Mouse (Mus musculus): Measurements from ENCODE around the gene Trim17. TPM values are rescaled to one million over a fixed set of nuclear protein-coding genes. Genes with fewer than 3 reads are reported as not detected.

Trim17 gene
- polyA plus RNA-seq, 1 experiment: 0.22 TPM

DNA sequence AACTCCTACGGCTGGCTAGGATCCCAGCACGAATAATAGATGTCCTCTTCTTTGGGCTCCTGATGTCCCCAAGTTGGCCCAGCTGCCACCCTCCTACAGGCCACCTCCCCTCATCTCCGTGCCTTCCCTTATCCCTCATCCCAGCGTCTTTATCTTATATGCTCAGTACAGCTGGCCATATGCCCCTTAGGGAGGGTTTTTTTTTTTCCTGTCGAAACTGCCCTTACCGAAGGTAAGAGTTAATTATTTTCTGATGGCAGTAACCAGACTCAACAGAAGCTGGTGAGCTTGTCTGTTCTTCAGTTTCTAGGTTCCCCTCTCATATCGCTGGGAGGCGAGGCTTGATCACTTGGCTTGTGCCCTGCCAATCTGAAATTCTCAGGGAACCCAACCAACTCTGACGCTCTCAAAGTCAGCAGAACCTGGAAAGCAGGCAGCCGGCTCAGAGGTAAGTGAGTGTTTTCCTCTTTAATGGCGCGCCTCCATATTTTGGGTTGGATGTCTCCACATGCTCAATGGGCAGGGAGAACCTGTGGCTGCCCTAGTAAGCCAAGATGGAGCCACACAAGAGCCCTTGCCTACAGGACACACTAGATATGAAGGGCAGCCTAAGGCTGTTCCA, 36.6 kb upstream of the Trim17 start, which contains the start of gene Btnl10:
TSS of gene Btnl10 (plus strand) at position 164 of the 622 bp plus-strand sequence.
- no peak for TF ChIP-seq CTCF (IDR thresholded peaks at IDR 0.05; ENCODE audit: control insufficient read depth, insufficient read depth, insufficient read length)
- no peak for TF ChIP-seq FOSL1 (IDR thresholded peaks at IDR 0.05; ENCODE audit: insufficient read depth, low read length, poor library complexity, severe bottlenecking)
- TF ChIP-seq CEBPB (IDR thresholded peaks at IDR 0.05; ENCODE audit: low read depth): no peak
- TF ChIP-seq MYOG (IDR thresholded peaks at IDR 0.05; ENCODE audit: control insufficient read depth, extremely low read depth, insufficient read length): no peak
- TF ChIP-seq MYOD1 (IDR thresholded peaks at IDR 0.05; ENCODE audit: control insufficient read depth, insufficient read length, low read depth): no peak
- no peak for TF ChIP-seq MAX (IDR thresholded peaks at IDR 0.05)
- no peak for TF ChIP-seq USF1 (IDR thresholded peaks at IDR 0.05; ENCODE audit: low read depth)
- Histone ChIP-seq H3ac (ENCODE audit: control insufficient read depth, insufficient read length, low read depth) (no peak within 1 kb of the TSS), H3K4me3 (ENCODE audit: insufficient read depth, poor library complexity, severe bottlenecking) (no peak within 1 kb of the TSS), H3K27me3 (ENCODE audit: control insufficient read depth, insufficient read depth, insufficient read length) (peaks cover 23% of the 10 kb centered on the region), H3K79me3 (ENCODE audit: low read depth) (no peaks in the 10 kb centered on the region), H3K79me2 (ENCODE audit: control insufficient read depth, insufficient read depth) (no peaks in the 10 kb centered on the region), H3K36me3 (ENCODE audit: control insufficient read depth, insufficient read depth) (no peaks in the 10 kb centered on the region)

DNA sequence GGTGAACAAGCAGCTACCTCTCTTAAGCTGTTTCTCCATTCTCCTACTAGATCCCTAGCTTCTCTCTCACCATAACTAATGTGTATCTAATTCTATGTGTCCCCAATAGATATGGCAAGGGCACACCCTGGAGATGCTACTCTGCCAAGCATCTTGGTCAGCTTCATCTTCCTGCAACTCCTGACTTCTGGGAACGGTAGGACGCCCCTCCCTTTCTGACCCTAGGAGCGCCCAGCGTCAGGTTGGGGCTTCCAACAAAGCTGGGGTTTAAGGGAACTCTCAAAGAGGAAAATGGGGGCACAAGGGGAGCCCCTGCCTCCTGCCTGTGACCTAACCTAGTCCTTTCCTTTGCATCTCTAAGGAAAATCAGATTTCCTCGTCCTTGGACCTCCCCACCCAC, 35.7 kb upstream of the Trim17 start:
- Histone ChIP-seq H3K79me3 (ENCODE audit: low read depth) (no peaks in the 10 kb centered on the region), H3ac (ENCODE audit: control insufficient read depth, insufficient read length, low read depth) (no peak overlapping the region), H3K27me3 (ENCODE audit: control insufficient read depth, insufficient read depth, insufficient read length) (peaks cover 32% of the 10 kb centered on the region), H3K4me3 (ENCODE audit: insufficient read depth, poor library complexity, severe bottlenecking) (no peak overlapping the region), H3K79me2 (ENCODE audit: control insufficient read depth, insufficient read depth) (no peaks in the 10 kb centered on the region), H3K36me3 (ENCODE audit: control insufficient read depth, insufficient read depth) (no peaks in the 10 kb centered on the region)
- no peak for TF ChIP-seq MYOD1 (IDR thresholded peaks at IDR 0.05; ENCODE audit: control insufficient read depth, insufficient read length, low read depth)
- no peak for TF ChIP-seq MAX (IDR thresholded peaks at IDR 0.05)
- no peak for TF ChIP-seq MYOG (IDR thresholded peaks at IDR 0.05; ENCODE audit: control insufficient read depth, extremely low read depth, insufficient read length)

DNA sequence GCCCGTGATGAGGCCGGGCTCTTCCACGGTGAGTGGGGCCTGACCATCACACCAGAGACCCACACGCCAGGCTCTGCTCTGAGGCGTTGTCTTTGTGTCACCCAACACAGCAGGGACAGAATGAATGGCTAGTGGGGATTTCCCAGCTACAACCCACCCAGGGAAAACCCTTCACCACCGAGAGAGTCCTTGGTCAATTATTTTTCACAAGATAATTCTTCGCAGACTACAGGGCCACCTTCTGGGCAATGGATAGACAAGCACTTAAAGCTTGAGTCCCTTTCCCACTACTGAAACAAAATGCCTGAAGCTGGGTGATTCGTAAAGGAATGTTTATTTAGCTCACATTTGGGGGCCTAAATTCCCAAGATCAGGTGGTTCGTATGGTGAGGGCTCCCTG, 32.1 kb upstream of the Trim17 start:
- no peak overlapping the region for H3ac ChIP-seq (ENCODE audit: control insufficient read depth, insufficient read length, low read depth)
- no peaks in the 10 kb centered on the region for H3K79me2 ChIP-seq (ENCODE audit: control insufficient read depth, insufficient read depth)
- H3K36me3 ChIP-seq (ENCODE audit: control insufficient read depth, insufficient read depth): no peaks in the 10 kb centered on the region
- no peak for TF ChIP-seq MAX (IDR thresholded peaks at IDR 0.05)
- no peak for TF ChIP-seq FOSL1 (IDR thresholded peaks at IDR 0.05; ENCODE audit: insufficient read depth, low read length, poor library complexity, severe bottlenecking)
- no peak for TF ChIP-seq CEBPB (IDR thresholded peaks at IDR 0.05; ENCODE audit: low read depth)
- TF ChIP-seq USF1 (IDR thresholded peaks at IDR 0.05; ENCODE audit: low read depth): no peak
- no peak for TF ChIP-seq MYOG (IDR thresholded peaks at IDR 0.05; ENCODE audit: control insufficient read depth, extremely low read depth, insufficient read length)
- no peak for TF ChIP-seq CTCF (IDR thresholded peaks at IDR 0.05; ENCODE audit: control insufficient read depth, insufficient read depth, insufficient read length)
- no peak for TF ChIP-seq MYOD1 (IDR thresholded peaks at IDR 0.05; ENCODE audit: control insufficient read depth, insufficient read length, low read depth)
- H3K79me3 ChIP-seq (ENCODE audit: low read depth): no peaks in the 10 kb centered on the region
- H3K27me3 ChIP-seq (ENCODE audit: control insufficient read depth, insufficient read depth, insufficient read length): peaks cover 32% of the 10 kb centered on the region
- no peak overlapping the region for H3K4me3 ChIP-seq (ENCODE audit: insufficient read depth, poor library complexity, severe bottlenecking)

DNA sequence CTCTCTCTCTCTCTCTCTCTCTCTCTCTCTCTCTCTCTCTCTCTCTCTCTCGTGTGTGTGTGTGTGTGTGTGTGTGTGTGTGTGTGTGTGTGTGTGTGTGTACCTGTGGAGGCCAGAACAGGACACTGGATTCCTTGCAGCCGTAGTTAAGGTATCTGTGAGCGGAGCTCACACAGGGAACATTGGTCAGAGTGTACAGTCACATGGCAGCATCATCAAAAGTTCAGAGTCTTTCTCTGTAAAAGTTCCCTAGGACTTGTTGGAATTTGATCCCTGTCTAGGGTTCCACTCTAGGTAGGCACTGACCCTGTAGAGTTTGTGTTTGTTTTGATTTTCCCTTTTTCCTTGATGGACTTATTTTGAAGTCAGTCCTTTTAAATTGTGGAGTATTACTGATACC, 27.8 kb upstream of the Trim17 start:
- Histone ChIP-seq H3K4me3 (ENCODE audit: insufficient read depth, poor library complexity, severe bottlenecking) (no peak overlapping the region), H3K79me2 (ENCODE audit: control insufficient read depth, insufficient read depth) (no peaks in the 10 kb centered on the region), H3K27me3 (ENCODE audit: control insufficient read depth, insufficient read depth, insufficient read length) (peaks cover 9% of the 10 kb centered on the region), H3K79me3 (ENCODE audit: low read depth) (no peaks in the 10 kb centered on the region), H3ac (ENCODE audit: control insufficient read depth, insufficient read length, low read depth) (no peak overlapping the region), H3K36me3 (ENCODE audit: control insufficient read depth, insufficient read depth) (peaks cover 3% of the 10 kb centered on the region)
- TF ChIP-seq MYOD1 (IDR thresholded peaks at IDR 0.05; ENCODE audit: control insufficient read depth, insufficient read length, low read depth) (no peak), FOSL1 (IDR thresholded peaks at IDR 0.05; ENCODE audit: insufficient read depth, low read length, poor library complexity, severe bottlenecking) (no peak), MAX (IDR thresholded peaks at IDR 0.05) (no peak), MYOG (IDR thresholded peaks at IDR 0.05; ENCODE audit: control insufficient read depth, extremely low read depth, insufficient read length) (no peak), USF1 (IDR thresholded peaks at IDR 0.05; ENCODE audit: low read depth) (no peak), CEBPB (IDR thresholded peaks at IDR 0.05; ENCODE audit: low read depth) (no peak), CTCF (IDR thresholded peaks at IDR 0.05; ENCODE audit: control insufficient read depth, insufficient read depth, insufficient read length) (no peak)

DNA sequence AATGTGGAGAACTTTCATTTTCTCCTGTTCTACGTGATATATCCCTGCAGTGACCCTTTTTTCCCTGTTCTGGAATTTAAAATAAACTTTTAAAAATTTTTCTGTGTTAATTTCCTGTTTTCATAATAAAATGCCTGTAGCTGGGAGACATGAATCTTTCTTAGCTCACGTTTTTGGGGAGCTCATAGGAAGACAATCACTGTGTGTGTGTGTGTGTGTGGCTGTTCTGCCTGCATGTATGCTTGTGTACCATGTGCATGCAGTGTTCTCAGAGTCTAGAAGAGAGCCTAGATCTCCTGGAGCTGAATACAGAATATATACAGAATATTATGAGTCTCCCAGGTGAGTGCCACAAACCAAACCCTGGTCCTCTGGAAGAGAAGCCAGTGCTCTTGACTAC, 27.4 kb upstream of the Trim17 start:
- Histone ChIP-seq H3K4me3 (ENCODE audit: insufficient read depth, poor library complexity, severe bottlenecking) (no peak overlapping the region), H3ac (ENCODE audit: control insufficient read depth, insufficient read length, low read depth) (no peak overlapping the region), H3K36me3 (ENCODE audit: control insufficient read depth, insufficient read depth) (peaks cover 7% of the 10 kb centered on the region), H3K79me2 (ENCODE audit: control insufficient read depth, insufficient read depth) (no peaks in the 10 kb centered on the region), H3K79me3 (ENCODE audit: low read depth) (no peaks in the 10 kb centered on the region), H3K27me3 (ENCODE audit: control insufficient read depth, insufficient read depth, insufficient read length) (peaks cover 9% of the 10 kb centered on the region)
- TF ChIP-seq FOSL1 (IDR thresholded peaks at IDR 0.05; ENCODE audit: insufficient read depth, low read length, poor library complexity, severe bottlenecking) (no peak), MYOG (IDR thresholded peaks at IDR 0.05; ENCODE audit: control insufficient read depth, extremely low read depth, insufficient read length) (no peak), CTCF (IDR thresholded peaks at IDR 0.05; ENCODE audit: control insufficient read depth, insufficient read depth, insufficient read length) (no peak), USF1 (IDR thresholded peaks at IDR 0.05; ENCODE audit: low read depth) (no peak), MYOD1 (IDR thresholded peaks at IDR 0.05; ENCODE audit: control insufficient read depth, insufficient read length, low read depth) (no peak), CEBPB (IDR thresholded peaks at IDR 0.05; ENCODE audit: low read depth) (no peak), MAX (IDR thresholded peaks at IDR 0.05) (no peak)

All from C2C12 (cell line).